Mouse (Mus musculus): Measurements from ENCODE around the gene Uroc1.

Gene Uroc1

GRCm38 (mm10) chr6:90358142-90358541 lies 25.1 kb downstream of the Uroc1 start:
- no peak for DNase-seq (ENCODE audit: low spot score)

- no peak for DNase-seq (ENCODE audit: low spot score)
These were observed 26.4 kb downstream of the Uroc1 start for GRCm38 (mm10) chr6:90359445-90359844.

GRCm38 (mm10) chr6:90360024-90360781 lies 27.1 kb downstream of the Uroc1 start:
- peak; percentile 9 for DNase-seq (ENCODE audit: low spot score)

- DNase-seq (ENCODE audit: low spot score): no peak
These were observed 28.0 kb downstream of the Uroc1 start for GRCm38 (mm10) chr6:90360922-90361614.

GRCm38 (mm10) chr6:90363301-90363700 lies 30.2 kb downstream of the Uroc1 start:
- no peak for DNase-seq (ENCODE audit: low spot score)

GRCm38 (mm10) chr6:90368976-90369724 lies 36.1 kb downstream of the Uroc1 start, which contains the start of gene Zxdc:
Gene Zxdc, plus strand, starts transcription at chr6:90369492.
- peak; percentile 99 for DNase-seq (ENCODE audit: low spot score)

- DNase-seq (ENCODE audit: low spot score): peak; percentile 38
These were observed 36.9 kb downstream of the Uroc1 start for GRCm38 (mm10) chr6:90369725-90370553.

GRCm38 (mm10) chr6:90374647-90375046 lies 41.6 kb downstream of the Uroc1 start:
- DNase-seq (ENCODE audit: low spot score): no peak

GRCm38 (mm10) chr6:90377708-90378107 lies 44.6 kb downstream of the Uroc1 start:
- DNase-seq (ENCODE audit: low spot score): no peak

GRCm38 (mm10) chr6:90381465-90381864 lies 48.4 kb downstream of the Uroc1 start:
- DNase-seq (ENCODE audit: low spot score): no peak

- no peak for DNase-seq (ENCODE audit: low spot score)
These were observed 57.5 kb downstream of the Uroc1 start for GRCm38 (mm10) chr6:90390629-90391028.

- DNase-seq (ENCODE audit: low spot score): no peak
These were observed 60.9 kb downstream of the Uroc1 start for GRCm38 (mm10) chr6:90393948-90394347.

- DNase-seq (ENCODE audit: low spot score): no peak
These were observed 62.7 kb downstream of the Uroc1 start for GRCm38 (mm10) chr6:90395751-90396150.

GRCm38 (mm10) chr6:90397291-90397690 lies 64.2 kb downstream of the Uroc1 start:
- no peak for DNase-seq (ENCODE audit: low spot score)

- no peak for DNase-seq (ENCODE audit: low spot score)
These were observed 75.5 kb downstream of the Uroc1 start for GRCm38 (mm10) chr6:90408632-90409031.

- DNase-seq (ENCODE audit: low spot score): no peak
These were observed 77.9 kb downstream of the Uroc1 start for GRCm38 (mm10) chr6:90410972-90411371.

- DNase-seq (ENCODE audit: low spot score): no peak
These were observed 78.8 kb downstream of the Uroc1 start for GRCm38 (mm10) chr6:90411926-90412325.
